Mouse (Mus musculus) forebrain, embryonic 10.5 days (tissue): ENCODE data around the gene Dvl2. TPM values are rescaled to one million over a fixed set of nuclear protein-coding genes. Genes with fewer than 3 reads are reported as not detected.
"Not testable (repeated sequence)": the region's sequence is repeated elsewhere in the genome, so short reads cannot be mapped to it uniquely, and the experiment has no call there.

Experiments
- DNase-seq: peaks from one replicate; pipeline ENCODE4 v3.0.0-alpha.2; 2017; ENCODE audit warnings: low spot score; ENCODE audit errors: extremely low spot score
- H3K27ac ChIP-seq: fragments of 300-500 bp; sonication (generic); 2 replicates; pipeline ENCODE4 v1.5.1; 2016; ENCODE audit warnings: mild to moderate bottlenecking
- H3K27me3 ChIP-seq: fragments of 300-500 bp; sonication (generic); 2 replicates; pipeline ENCODE4 v1.6.1; 2016; ENCODE audit warnings: mild to moderate bottlenecking; ENCODE audit not compliant: poor library complexity, severe bottlenecking
- H3K36me3 ChIP-seq: fragments of 300-500 bp; sonication (generic); replicated peaks from 2 replicates; pipeline ENCODE4 v1.6.1; 2016; ENCODE audit warnings: mild to moderate bottlenecking, moderate library complexity
- H3K4me1 ChIP-seq: fragments of 300-500 bp; sonication (generic); 2 replicates; pipeline ENCODE4 v1.6.1; 2016
- H3K4me3 ChIP-seq: fragments of 300-500 bp; sonication (generic); 2 replicates; pipeline ENCODE4 v1.5.1; 2016; ENCODE audit warnings: mild to moderate bottlenecking, moderate library complexity
- H3K9me3 ChIP-seq: fragments of 300-500 bp; sonication (generic); 2 replicates; pipeline ENCODE4 v1.6.1; 2016; ENCODE audit warnings: mild to moderate bottlenecking, moderate library complexity
- WGBS: fragments of 180-500 bp; shearing (Covaris S2); methylation state at CpG from one replicate; pipeline ENCODE4 v1.1.7; 2016; 5-methylcytosine and 5-hydroxymethylcytosine counted together
- polyA plus RNA-seq: library from polyadenylated mRNA; unstranded; fragments of >200 nt; fragmentation: Nextera tagmentation; extraction: Ambion mirVana; gene quantifications from 2 replicates; pipeline ENCODE4 v1.2.1, GENCODE M21; 2016

Dvl2 gene
- polyA plus RNA-seq, 1 experiment from 2014 or later: 44.3 TPM

GRCm38 (mm10) chr11:70016177-70016576 lies 15.8 kb downstream of the Dvl2 start:
- H3K36me3 ChIP-seq: peaks cover 28% of the 10 kb centered on the region
- not testable (repeated sequence) for DNase-seq, H3K27ac ChIP-seq, H3K27me3 ChIP-seq, H3K9me3 ChIP-seq, H3K4me3 ChIP-seq
- peaks cover 75% of the 10 kb centered on the region for H3K4me1 ChIP-seq
- WGBS: 79% methylated on average over 2 of the region's 2 CpGs

GRCm38 (mm10) chr11:70016669-70017068 lies 16.3 kb downstream of the Dvl2 start, which contains the start of gene Dlg4:
TSS of gene Dlg4 (plus strand) at chr11:70016942.
- Histone ChIP-seq H3K36me3 (peaks cover 23% of the 10 kb centered on the region), H3K9me3 (no peaks in the 10 kb centered on the region), H3K4me3 (peak within 1 kb of the TSS; percentile 77), H3K27me3 (no peaks in the 10 kb centered on the region), H3K4me1 (peaks cover 80% of the 10 kb centered on the region), H3K27ac (peak within 1 kb of the TSS; percentile 96)
- no peak for DNase-seq
- WGBS: 73% methylated on average over 3 of the region's 3 CpGs

GRCm38 (mm10) chr11:70017199-70017767 lies 16.9 kb downstream of the Dvl2 start:
- Histone ChIP-seq H3K27me3 (no peaks in the 10 kb centered on the region), H3K4me1 (peaks cover 86% of the 10 kb centered on the region), H3K9me3 (no peaks in the 10 kb centered on the region), H3K36me3 (peaks cover 16% of the 10 kb centered on the region), H3K4me3 (peak overlapping the region; percentile 77), H3K27ac (peak overlapping the region; percentile 96)
- WGBS: 31% methylated on average over 7 of the region's 7 CpGs
- DNase-seq: no peak

- DNase-seq: peak; percentile 79
- Histone ChIP-seq H3K36me3 (peaks cover 6% of the 10 kb centered on the region), H3K4me1 (peaks cover 97% of the 10 kb centered on the region), H3K27me3 (no peaks in the 10 kb centered on the region), H3K9me3 (no peaks in the 10 kb centered on the region), H3K4me3 (peak overlapping the region; percentile 77), H3K27ac (peak overlapping the region; percentile 96)
- 1% methylated on average over 25 of the region's 25 CpGs for WGBS
These were observed 18.0 kb downstream of the Dvl2 start for GRCm38 (mm10) chr11:70018131-70018990.

GRCm38 (mm10) chr11:70019495-70020021 lies 19.2 kb downstream of the Dvl2 start:
- peak overlapping the region; percentile 96 for H3K27ac ChIP-seq
- no peak for DNase-seq
- no peaks in the 10 kb centered on the region for H3K9me3 ChIP-seq
- no peaks in the 10 kb centered on the region for H3K27me3 ChIP-seq
- H3K36me3 ChIP-seq: no peaks in the 10 kb centered on the region
- H3K4me3 ChIP-seq: peak overlapping the region; percentile 77
- H3K4me1 ChIP-seq: peaks cover 97% of the 10 kb centered on the region
- WGBS: 26% methylated on average over 2 of the region's 2 CpGs

GRCm38 (mm10) chr11:70020022-70020631 lies 19.7 kb downstream of the Dvl2 start:
- DNase-seq: no peak
- H3K9me3 ChIP-seq: no peaks in the 10 kb centered on the region

GRCm38 (mm10) chr11:70020731-70021263 lies 20.4 kb downstream of the Dvl2 start:
- Histone ChIP-seq H3K36me3 (no peaks in the 10 kb centered on the region), H3K4me3 (peak overlapping the region; percentile 77), H3K27ac (peak overlapping the region; percentile 96), H3K27me3 (no peaks in the 10 kb centered on the region), H3K4me1 (peaks cover 97% of the 10 kb centered on the region), H3K9me3 (no peaks in the 10 kb centered on the region)
- under 1% methylated on average over 8 of the region's 8 CpGs for WGBS
- peak; percentile 80 for DNase-seq

More at GRCm38 (mm10) chr11:70020022-70020631, 19.7 kb downstream of the Dvl2 start:
- 14% methylated on average over 8 of the region's 8 CpGs for WGBS
- Histone ChIP-seq H3K4me1 (peaks cover 97% of the 10 kb centered on the region), H3K4me3 (peak overlapping the region; percentile 77), H3K27ac (peak overlapping the region; percentile 96), H3K36me3 (no peaks in the 10 kb centered on the region), H3K27me3 (no peaks in the 10 kb centered on the region)

- 2% methylated on average over 40 of the region's 40 CpGs for WGBS
- Histone ChIP-seq H3K27me3 (no peaks in the 10 kb centered on the region), H3K36me3 (no peaks in the 10 kb centered on the region)
These were observed 21.1 kb downstream of the Dvl2 start for GRCm38 (mm10) chr11:70021264-70022132.

GRCm38 (mm10) chr11:70023481-70024150 lies 23.2 kb downstream of the Dvl2 start:
- DNase-seq: peak; percentile 69
- Histone ChIP-seq H3K9me3 (no peaks in the 10 kb centered on the region), H3K27ac (peak overlapping the region; percentile 84), H3K36me3 (no peaks in the 10 kb centered on the region), H3K27me3 (no peaks in the 10 kb centered on the region), H3K4me3 (peak overlapping the region; percentile 56), H3K4me1 (peaks cover 100% of the 10 kb centered on the region)
- 8% methylated on average over 20 of the region's 29 CpGs for WGBS

More at GRCm38 (mm10) chr11:70021264-70022132, 21.1 kb downstream of the Dvl2 start:
- no peaks in the 10 kb centered on the region for H3K9me3 ChIP-seq
- peak; percentile 100 for DNase-seq
- peaks cover 100% of the 10 kb centered on the region for H3K4me1 ChIP-seq
- peak overlapping the region; percentile 96 for H3K27ac ChIP-seq
- peak overlapping the region; percentile 77 for H3K4me3 ChIP-seq

GRCm38 (mm10) chr11:70024151-70024514 lies 23.7 kb downstream of the Dvl2 start:
- Histone ChIP-seq H3K4me1 (peaks cover 100% of the 10 kb centered on the region), H3K27ac (peak overlapping the region; percentile 84), H3K9me3 (no peaks in the 10 kb centered on the region), H3K4me3 (peak overlapping the region; percentile 56), H3K27me3 (no peaks in the 10 kb centered on the region), H3K36me3 (no peaks in the 10 kb centered on the region)
- DNase-seq: no peak
- WGBS: 18% methylated on average over 6 of the region's 6 CpGs

GRCm38 (mm10) chr11:70026689-70027088 lies 26.3 kb downstream of the Dvl2 start:
- no peaks in the 10 kb centered on the region for H3K27me3 ChIP-seq
- H3K4me1 ChIP-seq: peaks cover 96% of the 10 kb centered on the region
- peak overlapping the region; percentile 48 for H3K4me3 ChIP-seq
- H3K9me3 ChIP-seq: no peaks in the 10 kb centered on the region
- H3K36me3 ChIP-seq: peaks cover 15% of the 10 kb centered on the region
- peak overlapping the region; percentile 85 for H3K27ac ChIP-seq
- under 1% methylated on average over 19 of the region's 19 CpGs for WGBS
- peak; percentile 78 for DNase-seq
